Mouse (Mus musculus) erythroblast, embryonic 14.5 days (primary cell): Measurements from ENCODE around the gene Cpne7. TPM values are rescaled to one million over a fixed set of nuclear protein-coding genes. Genes with fewer than 3 reads are reported as not detected.

ENCODE experiments used
- H3K27me3 ChIP-seq: 2 replicates; pipeline ENCODE4 v1.6.1; 2012; ENCODE audit warnings: inconsistent platforms; ENCODE audit not compliant: control insufficient read depth
- H3K36me3 ChIP-seq: 2 replicates; pipeline ENCODE4 v1.6.1; 2012; ENCODE audit warnings: mild to moderate bottlenecking, inconsistent platforms; ENCODE audit not compliant: control insufficient read depth
- H3K4me1 ChIP-seq: 2 replicates; pipeline ENCODE4 v1.6.1; 2012; ENCODE audit warnings: inconsistent platforms; ENCODE audit not compliant: control insufficient read depth
- H3K4me3 ChIP-seq: replicated peaks from 2 replicates; pipeline ENCODE3; 2012; ENCODE audit warnings: moderate library complexity, mild to moderate bottlenecking, inconsistent platforms
- H3K9me3 ChIP-seq: 2 replicates; pipeline ENCODE4 v1.6.1; 2012; ENCODE audit warnings: low read length, inconsistent platforms, mixed read lengths; ENCODE audit not compliant: control insufficient read depth
- GATA1 ChIP-seq: IDR thresholded peaks from 2 replicates; pipeline ENCODE4 v1.6.1; 2012; ENCODE audit warnings: low read length, inconsistent platforms, mixed read lengths
- TAL1 ChIP-seq: IDR thresholded peaks from 3 replicates; pipeline ENCODE4 v1.6.1; 2012; ENCODE audit warnings: low read length, inconsistent platforms, mixed read lengths
- polyA plus RNA-seq: library from polyadenylated mRNA; stranded (reverse); fragments of >175 nt; gene quantifications from 2 replicates; pipeline ENCODE4 v1.2.3, GENCODE M21; 2012

The Cpne7 gene
- polyA plus RNA-seq = 0.07 and 0.08 TPM in 2 replicates

- TF ChIP-seq GATA1 (no peak), TAL1 (no peak)
- Histone ChIP-seq H3K4me1 (peaks cover 46% of the 10 kb centered on the region), H3K4me3 (peak within 1 kb of the TSS; percentile 53), H3K9me3 (no peaks in the 10 kb centered on the region; the same call in 1 of the 2 replicates), H3K27me3 (peaks cover 52% of the 10 kb centered on the region), H3K36me3 (no peaks in the 10 kb centered on the region)
Observed at GRCm38 (mm10) chr8:123117127-123117731, at the start of gene Cpne7. Cpne7 (plus strand) TSS chr8:123117374.

- Histone ChIP-seq H3K9me3 (no peaks in the 10 kb centered on the region), H3K27me3 (no peaks in the 10 kb centered on the region), H3K4me1 (peaks cover 23% of the 10 kb centered on the region), H3K4me3 (no peak overlapping the region), H3K36me3 (peaks cover 85% of the 10 kb centered on the region)
- TF ChIP-seq GATA1 = no peak
- TF ChIP-seq TAL1 = no peak
Observed at GRCm38 (mm10) chr8:123071176-123071575, 46.0 kb upstream of the Cpne7 start.

- no peaks in the 10 kb centered on the region for H3K27me3 ChIP-seq
- no peak overlapping the region for H3K4me3 ChIP-seq
- no peaks in the 10 kb centered on the region for H3K9me3 ChIP-seq
- peaks cover 95% of the 10 kb centered on the region for H3K36me3 ChIP-seq
- H3K4me1 ChIP-seq = peaks cover 18% of the 10 kb centered on the region
- TF ChIP-seq GATA1 (no peak), TAL1 (no peak)
Observed at GRCm38 (mm10) chr8:123077213-123077612, 40.0 kb upstream of the Cpne7 start.

GRCm38 (mm10) chr8:123082993-123083392, 34.2 kb upstream of the Cpne7 start:
- Histone ChIP-seq H3K27me3 (no peaks in the 10 kb centered on the region), H3K36me3 (peaks cover 93% of the 10 kb centered on the region), H3K9me3 (no peaks in the 10 kb centered on the region), H3K4me1 (peaks cover under 1% of the 10 kb centered on the region; the same call in 1 of the 2 replicates), H3K4me3 (no peak overlapping the region)
- TF ChIP-seq TAL1 (no peak), GATA1 (no peak)

- Histone ChIP-seq H3K9me3 (no peaks in the 10 kb centered on the region), H3K27me3 (no peaks in the 10 kb centered on the region), H3K4me1 (no peaks in the 10 kb centered on the region), H3K36me3 (peaks cover 94% of the 10 kb centered on the region), H3K4me3 (no peak overlapping the region)
- TF ChIP-seq GATA1 = no peak
- TF ChIP-seq TAL1 = no peak
Observed at GRCm38 (mm10) chr8:123083610-123084009, 33.6 kb upstream of the Cpne7 start.

- H3K27me3 ChIP-seq = no peaks in the 10 kb centered on the region
- peaks cover 97% of the 10 kb centered on the region for H3K36me3 ChIP-seq
- no peaks in the 10 kb centered on the region for H3K9me3 ChIP-seq
- no peak overlapping the region for H3K4me3 ChIP-seq
- no peak for TF ChIP-seq TAL1
- no peak for TF ChIP-seq GATA1
- H3K4me1 ChIP-seq = no peaks in the 10 kb centered on the region
Observed at GRCm38 (mm10) chr8:123087289-123087688, 29.9 kb upstream of the Cpne7 start.

GRCm38 (mm10) chr8:123097216-123097615, 20.0 kb upstream of the Cpne7 start:
- no peaks in the 10 kb centered on the region for H3K9me3 ChIP-seq
- H3K4me3 ChIP-seq = no peak overlapping the region
- H3K4me1 ChIP-seq = peaks cover 11% of the 10 kb centered on the region
- H3K36me3 ChIP-seq = peaks cover 51% of the 10 kb centered on the region
- no peaks in the 10 kb centered on the region for H3K27me3 ChIP-seq
- TF ChIP-seq GATA1 (no peak), TAL1 (no peak)

GRCm38 (mm10) chr8:123097786-123098584, 19.2 kb upstream of the Cpne7 start:
- H3K9me3 ChIP-seq = no peaks in the 10 kb centered on the region
- peaks cover 13% of the 10 kb centered on the region for H3K4me1 ChIP-seq
- no peak for TF ChIP-seq GATA1
- no peak for TF ChIP-seq TAL1
- no peak overlapping the region for H3K4me3 ChIP-seq
- no peaks in the 10 kb centered on the region for H3K27me3 ChIP-seq
- H3K36me3 ChIP-seq = peaks cover 51% of the 10 kb centered on the region

GRCm38 (mm10) chr8:123100288-123100687, 16.9 kb upstream of the Cpne7 start:
- Histone ChIP-seq H3K27me3 (no peaks in the 10 kb centered on the region), H3K4me1 (peaks cover 29% of the 10 kb centered on the region), H3K4me3 (no peak overlapping the region), H3K36me3 (peaks cover 51% of the 10 kb centered on the region), H3K9me3 (no peaks in the 10 kb centered on the region)
- no peak for TF ChIP-seq TAL1
- TF ChIP-seq GATA1 = no peak
